Mouse (Mus musculus) lung, embryonic 15.5 days (tissue): ENCODE results near the gene Slco3a1. TPM values are rescaled to one million over a fixed set of nuclear protein-coding genes. Genes with fewer than 3 reads are reported as not detected.
A peak's percentile ranks its signal among the peaks of the same experiment; 100 is the strongest.
"Not testable (repeated sequence)": the region's sequence is repeated elsewhere in the genome, so short reads cannot be mapped to it uniquely, and the experiment has no call there.

ENCODE experiments used
- ATAC-seq: fragments of 200-750 bp; cut with Nextera tagmentation; 2 replicates; pipeline ENCODE4 v1.8.0; 2017; ENCODE audit warnings: moderate number of reproducible peaks, borderline replicate concordance; ENCODE audit not compliant: low FRiP score, low TSS enrichment; ENCODE audit errors: extremely low read depth
- H3K27ac ChIP-seq: fragments of 300-500 bp; sonication (generic); 2 replicates; pipeline ENCODE4 v1.5.1; 2015; ENCODE audit warnings: moderate library complexity, mild to moderate bottlenecking, inconsistent platforms
- H3K27me3 ChIP-seq: fragments of 300-500 bp; sonication (generic); 2 replicates; pipeline ENCODE4 v1.6.1; 2015; ENCODE audit warnings: inconsistent platforms
- H3K36me3 ChIP-seq: fragments of 300-500 bp; sonication (generic); 2 replicates; pipeline ENCODE4 v1.6.1; 2015; ENCODE audit warnings: inconsistent platforms
- H3K4me1 ChIP-seq: fragments of 300-500 bp; sonication (generic); 2 replicates; pipeline ENCODE4 v1.6.1; 2015; ENCODE audit warnings: inconsistent platforms
- H3K4me2 ChIP-seq: fragments of 300-500 bp; sonication (generic); 2 replicates; pipeline ENCODE4 v1.6.1; 2015; ENCODE audit warnings: inconsistent platforms, mild to moderate bottlenecking, moderate library complexity
- H3K4me3 ChIP-seq: fragments of 300-500 bp; sonication (generic); 2 replicates; pipeline ENCODE4 v1.5.1; 2015; ENCODE audit warnings: mild to moderate bottlenecking, inconsistent platforms
- H3K9ac ChIP-seq: fragments of 300-500 bp; sonication (generic); 2 replicates; pipeline ENCODE4 v1.6.1; 2015; ENCODE audit warnings: inconsistent platforms
- H3K9me3 ChIP-seq: fragments of 300-500 bp; sonication (generic); 2 replicates; pipeline ENCODE4 v1.6.1; 2016; ENCODE audit warnings: inconsistent platforms
- WGBS: fragments of 180-500 bp; shearing (Covaris S2); methylation state at CpG from one replicate; pipeline ENCODE4 v1.1.7; 2015; 5-methylcytosine and 5-hydroxymethylcytosine counted together
- polyA plus RNA-seq: library from polyadenylated mRNA; unstranded; fragments of >200 nt; fragmentation: Nextera tagmentation; extraction: Ambion mirVana; gene quantifications from 2 replicates; pipeline ENCODE4 v1.2.1, GENCODE M21; 2015

The Slco3a1 gene
- polyA plus RNA-seq, 1 experiment from 2014 or later, result 8.9 TPM

GRCm38 (mm10) chr7:74423316-74423715 is 131.3 kb downstream of the Slco3a1 start:
- 58% methylated on average over 3 of the region's 3 CpGs for WGBS
- no peaks in the 10 kb centered on the region for H3K9me3 ChIP-seq
- peak overlapping the region; percentile 75 for H3K27ac ChIP-seq
- H3K9ac ChIP-seq, result no peak overlapping the region
- H3K36me3 ChIP-seq, result no peaks in the 10 kb centered on the region
- H3K4me3 ChIP-seq, result no peak overlapping the region
- no peak overlapping the region for H3K4me2 ChIP-seq
- no peak for ATAC-seq
- peaks cover 29% of the 10 kb centered on the region for H3K4me1 ChIP-seq
- H3K27me3 ChIP-seq, result 0 out of 2 replicates have a peak, but pooled peaks cover 4% of the 10 kb centered on the region

GRCm38 (mm10) chr7:74422731-74423130 is 131.8 kb downstream of the Slco3a1 start:
- 80% methylated on average over 2 of the region's 2 CpGs for WGBS
- ATAC-seq, result no peak
- H3K4me1 ChIP-seq, result peaks cover 29% of the 10 kb centered on the region
- no peak overlapping the region for H3K27ac ChIP-seq
- no peak overlapping the region for H3K4me2 ChIP-seq
- no peak overlapping the region for H3K9ac ChIP-seq
- H3K36me3 ChIP-seq, result no peaks in the 10 kb centered on the region
- H3K27me3 ChIP-seq, result 0 out of 2 replicates have a peak, but pooled peaks cover 4% of the 10 kb centered on the region
- H3K9me3 ChIP-seq, result no peaks in the 10 kb centered on the region
- H3K4me3 ChIP-seq, result no peak overlapping the region

- no peak overlapping the region for H3K9ac ChIP-seq
- H3K36me3 ChIP-seq, result no peaks in the 10 kb centered on the region
- no peak for ATAC-seq
- no peaks in the 10 kb centered on the region for H3K9me3 ChIP-seq
- H3K4me1 ChIP-seq, result peaks cover 29% of the 10 kb centered on the region
- no peak overlapping the region for H3K27ac ChIP-seq
- no peak overlapping the region for H3K4me3 ChIP-seq
- WGBS, result 73% methylated on average over 13 of the region's 13 CpGs
- no peak overlapping the region for H3K4me2 ChIP-seq
- 0 out of 2 replicates have a peak, but pooled peaks cover 4% of the 10 kb centered on the region for H3K27me3 ChIP-seq
These were observed 132.6 kb downstream of the Slco3a1 start for GRCm38 (mm10) chr7:74422002-74422401.

GRCm38 (mm10) chr7:74421591-74421990 is 133.0 kb downstream of the Slco3a1 start:
- no peaks in the 10 kb centered on the region for H3K9me3 ChIP-seq
- no peak for ATAC-seq
- H3K4me3 ChIP-seq, result no peak overlapping the region
- H3K4me1 ChIP-seq, result peaks cover 29% of the 10 kb centered on the region
- 0 out of 2 replicates have a peak, but pooled peaks cover 4% of the 10 kb centered on the region for H3K27me3 ChIP-seq
- no peaks in the 10 kb centered on the region for H3K36me3 ChIP-seq
- H3K9ac ChIP-seq, result no peak overlapping the region
- H3K4me2 ChIP-seq, result no peak overlapping the region
- no peak overlapping the region for H3K27ac ChIP-seq
- WGBS, result 86% methylated on average over 2 of the region's 2 CpGs

GRCm38 (mm10) chr7:74419706-74420105 is 134.9 kb downstream of the Slco3a1 start:
- Histone ChIP-seq H3K4me3 (no peak overlapping the region), H3K27ac (no peak overlapping the region), H3K27me3 (0 out of 2 replicates have a peak, but pooled peaks cover 4% of the 10 kb centered on the region), H3K4me1 (peaks cover 18% of the 10 kb centered on the region), H3K9ac (no peak overlapping the region), H3K4me2 (no peak overlapping the region), H3K36me3 (no peaks in the 10 kb centered on the region), H3K9me3 (no peaks in the 10 kb centered on the region)
- ATAC-seq, result no peak
- WGBS, result 88% methylated on average over 4 of the region's 4 CpGs

- 0 out of 2 replicates have a peak, but pooled peaks cover 4% of the 10 kb centered on the region for H3K27me3 ChIP-seq
- H3K36me3 ChIP-seq, result no peaks in the 10 kb centered on the region
- H3K9me3 ChIP-seq, result no peaks in the 10 kb centered on the region
- 49% methylated on average over 6 of the region's 6 CpGs for WGBS
- no peak overlapping the region for H3K9ac ChIP-seq
- no peak overlapping the region for H3K27ac ChIP-seq
- H3K4me1 ChIP-seq, result peaks cover 7% of the 10 kb centered on the region; the same call in 1 of the 2 replicates
- no peak overlapping the region for H3K4me2 ChIP-seq
- no peak overlapping the region for H3K4me3 ChIP-seq
- no peak for ATAC-seq
These were observed 137.6 kb downstream of the Slco3a1 start for GRCm38 (mm10) chr7:74417009-74417408.

GRCm38 (mm10) chr7:74415241-74415640 is 139.3 kb downstream of the Slco3a1 start:
- Histone ChIP-seq H3K27ac (no peak overlapping the region), H3K36me3 (no peaks in the 10 kb centered on the region), H3K9me3 (no peaks in the 10 kb centered on the region), H3K27me3 (no peaks in the 10 kb centered on the region), H3K4me3 (no peak overlapping the region), H3K4me2 (no peak overlapping the region), H3K4me1 (peaks cover 7% of the 10 kb centered on the region; the same call in 1 of the 2 replicates), H3K9ac (no peak overlapping the region)
- WGBS, result 90% methylated on average over 6 of the region's 6 CpGs
- no peak for ATAC-seq

GRCm38 (mm10) chr7:74413738-74414716 is 140.6 kb downstream of the Slco3a1 start:
- no peak overlapping the region for H3K27ac ChIP-seq
- peaks cover 7% of the 10 kb centered on the region; the same call in 1 of the 2 replicates for H3K4me1 ChIP-seq
- H3K4me3 ChIP-seq, result no peak overlapping the region
- H3K36me3 ChIP-seq, result no peaks in the 10 kb centered on the region
- no peaks in the 10 kb centered on the region for H3K9me3 ChIP-seq
- no peak overlapping the region for H3K9ac ChIP-seq
- no peak for ATAC-seq
- 63% methylated on average over 9 of the region's 9 CpGs for WGBS
- no peak overlapping the region for H3K4me2 ChIP-seq
- H3K27me3 ChIP-seq, result no peaks in the 10 kb centered on the region

- no peak overlapping the region for H3K9ac ChIP-seq
- no peaks in the 10 kb centered on the region for H3K36me3 ChIP-seq
- peaks cover 6% of the 10 kb centered on the region; the same call in 1 of the 2 replicates for H3K4me1 ChIP-seq
- no peak overlapping the region for H3K27ac ChIP-seq
- no peaks in the 10 kb centered on the region for H3K9me3 ChIP-seq
- no peaks in the 10 kb centered on the region for H3K27me3 ChIP-seq
- no peak overlapping the region for H3K4me3 ChIP-seq
- WGBS, result 62% methylated on average over 13 of the region's 13 CpGs
- ATAC-seq, result 0 out of 2 replicates have a peak, but pooled peaks have one; percentile 19
- H3K4me2 ChIP-seq, result no peak overlapping the region
These were observed 145.8 kb downstream of the Slco3a1 start for GRCm38 (mm10) chr7:74408601-74409323.

- not testable (repeated sequence) for ATAC-seq, H3K9ac ChIP-seq, H3K4me3 ChIP-seq, H3K9me3 ChIP-seq, H3K36me3 ChIP-seq, H3K4me2 ChIP-seq, H3K27me3 ChIP-seq, H3K4me1 ChIP-seq, H3K27ac ChIP-seq
These were observed 146.7 kb downstream of the Slco3a1 start for GRCm38 (mm10) chr7:74407851-74408250.

- 80% methylated on average over 6 of the region's 6 CpGs for WGBS
- Histone ChIP-seq H3K9ac (no peak overlapping the region), H3K27ac (no peak overlapping the region), H3K36me3 (no peaks in the 10 kb centered on the region), H3K4me1 (no peaks in the 10 kb centered on the region), H3K27me3 (no peaks in the 10 kb centered on the region), H3K4me3 (no peak overlapping the region), H3K4me2 (no peak overlapping the region), H3K9me3 (no peaks in the 10 kb centered on the region)
- no peak for ATAC-seq
These were observed 154.9 kb downstream of the Slco3a1 start for GRCm38 (mm10) chr7:74399729-74400128.

GRCm38 (mm10) chr7:74399154-74399553 is 155.4 kb downstream of the Slco3a1 start:
- Histone ChIP-seq H3K27me3 (no peaks in the 10 kb centered on the region), H3K27ac (no peak overlapping the region), H3K9me3 (no peaks in the 10 kb centered on the region), H3K4me2 (no peak overlapping the region), H3K4me1 (no peaks in the 10 kb centered on the region), H3K9ac (no peak overlapping the region), H3K4me3 (no peak overlapping the region), H3K36me3 (no peaks in the 10 kb centered on the region)
- no peak for ATAC-seq
- 89% methylated on average over 4 of the region's 4 CpGs for WGBS
